Mouse (Mus musculus) activated CD4-positive, CD25-positive, alpha-beta regulatory T cell, adult 4 months (primary cell): ENCODE results near the gene Sarnp. TPM values are rescaled to one million over a fixed set of nuclear protein-coding genes. Genes with fewer than 3 reads are reported as not detected.
"Not testable (repeated sequence)": the region's sequence is repeated elsewhere in the genome, so short reads cannot be mapped to it uniquely, and the experiment has no call there.

ENCODE experiments used
- ATAC-seq: one replicate; pipeline ENCODE4 v1.8.0; 2017
- polyA plus RNA-seq, 2 experiments: library from polyadenylated mRNA; unstranded; fragments of 100-300 nt; shearing (Covaris generic); gene quantifications; one replicate each; pipeline ENCODE4 v1.2.1; 2017

Gene Sarnp
- polyA plus RNA-seq, 2 experiments from 2014 or later: 192 to 229 TPM

GRCm38 (mm10) chr10:128821358-128822056 lies 4.4 kb downstream of the Sarnp start, which contains the start of gene Ormdl2:
Ormdl2 (minus strand) TSS chr10:128821645.
- ATAC-seq: peak; percentile 99

GRCm38 (mm10) chr10:128822135-128822534 lies 5.0 kb downstream of the Sarnp start:
- ATAC-seq: no peak

- not testable (repeated sequence) for ATAC-seq
Observed at GRCm38 (mm10) chr10:128823087-128823486, 6.0 kb downstream of the Sarnp start.

GRCm38 (mm10) chr10:128823821-128824220 lies 6.7 kb downstream of the Sarnp start:
- no peak for ATAC-seq

- ATAC-seq: no peak
Observed at GRCm38 (mm10) chr10:128837400-128837799, 20.3 kb downstream of the Sarnp start.

GRCm38 (mm10) chr10:128839434-128839833 lies 22.3 kb downstream of the Sarnp start:
- no peak for ATAC-seq

- no peak for ATAC-seq
Observed at GRCm38 (mm10) chr10:128840612-128841011, 23.5 kb downstream of the Sarnp start.

GRCm38 (mm10) chr10:128843260-128843659 lies 26.1 kb downstream of the Sarnp start:
- ATAC-seq: no peak

GRCm38 (mm10) chr10:128845516-128845915 lies 28.4 kb downstream of the Sarnp start:
- ATAC-seq: no peak

GRCm38 (mm10) chr10:128846664-128847063 lies 29.5 kb downstream of the Sarnp start:
- no peak for ATAC-seq

- ATAC-seq: no peak
Observed at GRCm38 (mm10) chr10:128848426-128848825, 31.3 kb downstream of the Sarnp start.

- ATAC-seq: no peak
Observed at GRCm38 (mm10) chr10:128850339-128850738, 33.2 kb downstream of the Sarnp start.

- ATAC-seq: no peak
Observed at GRCm38 (mm10) chr10:128861176-128861575, 44.0 kb downstream of the Sarnp start.

GRCm38 (mm10) chr10:128866042-128866441 lies 48.9 kb downstream of the Sarnp start:
- no peak for ATAC-seq

- ATAC-seq: peak; percentile 36
Observed at GRCm38 (mm10) chr10:128866518-128866917, 49.4 kb downstream of the Sarnp start.

GRCm38 (mm10) chr10:128870341-128870740 lies 53.2 kb downstream of the Sarnp start:
- ATAC-seq: no peak

GRCm38 (mm10) chr10:128878291-128878690 lies 61.2 kb downstream of the Sarnp start:
- no peak for ATAC-seq

GRCm38 (mm10) chr10:128878811-128879210 lies 61.7 kb downstream of the Sarnp start:
- no peak for ATAC-seq

GRCm38 (mm10) chr10:128882067-128882466 lies 64.9 kb downstream of the Sarnp start:
- no peak for ATAC-seq

GRCm38 (mm10) chr10:128888941-128889827 lies 72.1 kb downstream of the Sarnp start:
- ATAC-seq: no peak

GRCm38 (mm10) chr10:128889846-128890245 lies 72.7 kb downstream of the Sarnp start:
- no peak for ATAC-seq

GRCm38 (mm10) chr10:128890383-128891295 lies 73.5 kb downstream of the Sarnp start:
- ATAC-seq: peak; percentile 23
